In genomic region chr11:71360856-71361255, GRCm38 (mm10) we compare ENCODE assay signal across 31 mouse cellular contexts.
"Had no signal": no experiment of that assay in that cellular context is flagged by ENCODE, and none has a peak within 500 bp of the region (broad histone marks: within the 10 kb centered on the region; RNA-seq: fewer than 3 reads in every experiment).

No protein-coding gene starts in this region.

- H3K27me3 ChIP-seq: limb, embryonic 12.5 days; limb, embryonic 13.5 days; limb, embryonic 15.5 days; liver, embryonic 12.5 days; liver, embryonic 13.5 days; liver, embryonic 15.5 days; lung, embryonic 15.5 days; megakaryocyte, embryonic 14.5 days; midbrain, embryonic 12.5 days; midbrain, embryonic 15.5 days; neural tube, embryonic 12.5 days had no signal

- H3K4me3 ChIP-seq: left cerebral cortex, adult 2 months; limb, embryonic 10.5 days; limb, embryonic 12.5 days; limb, embryonic 13.5 days; limb, embryonic 15.5 days; liver, embryonic 12.5 days; liver, embryonic 13.5 days; liver, embryonic 15.5 days; lung, embryonic 15.5 days; megakaryocyte, embryonic 14.5 days; midbrain, embryonic 10.5 days; midbrain, embryonic 12.5 days; midbrain, embryonic 15.5 days; myocyte; neural tube, embryonic 12.5 days had no signal

- H3K4me2 ChIP-seq: limb, embryonic 12.5 days; limb, embryonic 13.5 days; limb, embryonic 15.5 days; liver, embryonic 11.5 days; liver, embryonic 12.5 days; liver, embryonic 13.5 days; liver, embryonic 15.5 days; lung, embryonic 14.5 days; lung, embryonic 15.5 days; midbrain, embryonic 12.5 days; midbrain, embryonic 15.5 days; neural tube, embryonic 12.5 days had no signal

- H3K27ac ChIP-seq: left cerebral cortex, adult 2 months; limb, embryonic 10.5 days; limb, embryonic 12.5 days; limb, embryonic 13.5 days; limb, embryonic 15.5 days; liver, embryonic 12.5 days; liver, embryonic 13.5 days; liver, embryonic 14.5 days; liver, embryonic 15.5 days; lung, embryonic 15.5 days; macrophage; midbrain, embryonic 10.5 days; midbrain, embryonic 12.5 days; midbrain, embryonic 15.5 days; neural tube, embryonic 12.5 days had no signal

- H3K9me3 ChIP-seq: limb, embryonic 10.5 days; limb, embryonic 12.5 days; limb, embryonic 13.5 days; limb, embryonic 15.5 days; liver, embryonic 12.5 days; liver, embryonic 13.5 days; liver, embryonic 15.5 days; lung, embryonic 15.5 days; megakaryocyte, embryonic 14.5 days; midbrain, embryonic 10.5 days; midbrain, embryonic 12.5 days; midbrain, embryonic 15.5 days; neural tube, embryonic 12.5 days had no signal

- H3K4me1 ChIP-seq: limb, embryonic 10.5 days; limb, embryonic 12.5 days; limb, embryonic 13.5 days; limb, embryonic 15.5 days; liver, embryonic 12.5 days; liver, embryonic 13.5 days; liver, embryonic 15.5 days; lung, embryonic 15.5 days; megakaryocyte, embryonic 14.5 days; midbrain, embryonic 10.5 days; midbrain, embryonic 12.5 days; midbrain, embryonic 15.5 days; neural tube, embryonic 12.5 days had no signal

- ATAC-seq: liver, embryonic 12.5 days; liver, postnatal 0 days; lung, postnatal 0 days; midbrain, embryonic 15.5 days; midbrain, embryonic 16.5 days had no signal

- H3K36me3 ChIP-seq: limb, embryonic 10.5 days; limb, embryonic 12.5 days; limb, embryonic 13.5 days; limb, embryonic 15.5 days; liver, embryonic 12.5 days; liver, embryonic 13.5 days; liver, embryonic 15.5 days; lung, embryonic 15.5 days; midbrain, embryonic 10.5 days; midbrain, embryonic 12.5 days; midbrain, embryonic 15.5 days; neural tube, embryonic 12.5 days had no signal

- H3K9ac ChIP-seq: limb, embryonic 12.5 days; limb, embryonic 13.5 days; limb, embryonic 15.5 days; liver, embryonic 12.5 days; liver, embryonic 13.5 days; liver, embryonic 14.5 days; liver, embryonic 15.5 days; liver, postnatal 0 days; lung, embryonic 14.5 days; lung, embryonic 15.5 days; midbrain, embryonic 12.5 days; midbrain, embryonic 15.5 days; neural tube, embryonic 12.5 days had no signal

- DNase-seq: left cerebral cortex, postnatal 4 days; liver; liver, embryonic 13.5 days; liver, postnatal 0 days; lung, adult 18-20 months; lung, adult 2 months; lung, embryonic 14.5 days; lung, postnatal 10 days; lung, postnatal 14 days; lung, postnatal 36 days; lung, postnatal 4 days; midbrain, embryonic 14.5 days had no signal
